Mouse (Mus musculus): Measurements from ENCODE around the gene Slc5a2.
A peak's percentile ranks its signal among the peaks of the same experiment; 100 is the strongest.

Gene Slc5a2

GRCm38 (mm10) chr7:128265411-128265810, at the start of gene Slc5a2:
Gene Slc5a2, plus strand, starts transcription at chr7:128265657.
- no peak for DNase-seq

DNA sequence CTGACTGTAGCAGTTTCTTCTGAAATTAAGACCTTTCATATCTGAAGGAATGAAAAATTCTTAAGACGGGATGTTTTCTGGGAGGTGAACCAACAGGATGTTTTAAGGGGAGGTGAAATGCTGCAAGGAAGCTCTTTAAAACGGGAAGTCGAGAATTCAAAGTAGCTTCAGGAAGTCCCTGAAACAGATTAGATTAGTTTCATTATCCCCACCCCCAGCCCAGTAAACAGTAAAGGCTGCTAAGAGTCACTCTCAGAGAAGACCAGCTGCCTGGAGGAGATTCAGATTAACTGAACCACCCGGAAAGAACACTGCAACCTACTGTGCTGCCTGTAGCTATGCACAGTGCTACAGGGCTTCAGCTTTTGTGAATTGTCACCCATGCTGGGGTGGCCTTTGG, 45.5 kb upstream of the Slc5a2 start:
- no peak for DNase-seq

DNA sequence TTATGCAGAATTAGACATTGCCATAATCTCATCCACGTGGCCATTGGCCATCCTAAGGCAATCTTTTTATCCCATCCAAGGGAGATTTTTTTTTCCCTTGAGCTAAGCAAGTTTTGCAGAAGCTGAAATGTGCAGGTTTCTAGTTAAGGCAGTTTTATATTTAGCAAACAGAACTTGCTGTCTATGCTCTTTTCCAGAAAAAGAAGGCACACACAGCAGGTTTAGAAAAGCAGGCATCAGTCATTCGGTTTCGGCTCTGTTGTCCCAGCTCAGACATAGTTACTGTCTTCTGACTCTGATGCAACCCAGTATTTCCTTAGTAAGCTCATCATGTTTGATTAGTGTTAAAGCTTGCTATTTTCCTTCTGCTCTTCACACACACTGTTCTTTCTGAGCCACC, 44.5 kb upstream of the Slc5a2 start:
- DNase-seq: no peak

- no peak for DNase-seq
Measured at GRCm38 (mm10) chr7:128231741-128232140, 33.7 kb upstream of the Slc5a2 start.

DNA sequence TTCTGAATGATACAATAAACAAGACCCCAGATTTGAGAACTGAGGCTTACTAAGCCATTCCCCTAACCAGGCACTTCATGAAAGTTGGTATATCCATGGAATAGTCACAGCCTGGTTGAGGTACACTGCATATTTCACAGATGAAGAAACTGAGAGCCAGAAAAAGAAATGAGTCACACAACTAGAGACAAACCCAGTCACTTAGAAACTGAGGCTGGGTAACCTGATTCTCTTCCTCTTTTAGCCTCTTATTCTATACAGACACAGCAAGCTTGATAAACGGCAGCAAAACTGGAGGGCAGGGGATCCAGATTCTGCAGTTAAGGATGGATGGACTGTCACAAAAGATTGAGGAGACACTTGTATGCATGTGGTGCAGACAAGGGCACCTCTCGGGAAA, 30.7 kb upstream of the Slc5a2 start:
- no peak for DNase-seq

- no peak for DNase-seq
Measured at GRCm38 (mm10) chr7:128235481-128235880, 30.0 kb upstream of the Slc5a2 start.

- DNase-seq: peak; percentile 14 to 22
Measured at GRCm38 (mm10) chr7:128236426-128236825, 29.0 kb upstream of the Slc5a2 start.

DNA sequence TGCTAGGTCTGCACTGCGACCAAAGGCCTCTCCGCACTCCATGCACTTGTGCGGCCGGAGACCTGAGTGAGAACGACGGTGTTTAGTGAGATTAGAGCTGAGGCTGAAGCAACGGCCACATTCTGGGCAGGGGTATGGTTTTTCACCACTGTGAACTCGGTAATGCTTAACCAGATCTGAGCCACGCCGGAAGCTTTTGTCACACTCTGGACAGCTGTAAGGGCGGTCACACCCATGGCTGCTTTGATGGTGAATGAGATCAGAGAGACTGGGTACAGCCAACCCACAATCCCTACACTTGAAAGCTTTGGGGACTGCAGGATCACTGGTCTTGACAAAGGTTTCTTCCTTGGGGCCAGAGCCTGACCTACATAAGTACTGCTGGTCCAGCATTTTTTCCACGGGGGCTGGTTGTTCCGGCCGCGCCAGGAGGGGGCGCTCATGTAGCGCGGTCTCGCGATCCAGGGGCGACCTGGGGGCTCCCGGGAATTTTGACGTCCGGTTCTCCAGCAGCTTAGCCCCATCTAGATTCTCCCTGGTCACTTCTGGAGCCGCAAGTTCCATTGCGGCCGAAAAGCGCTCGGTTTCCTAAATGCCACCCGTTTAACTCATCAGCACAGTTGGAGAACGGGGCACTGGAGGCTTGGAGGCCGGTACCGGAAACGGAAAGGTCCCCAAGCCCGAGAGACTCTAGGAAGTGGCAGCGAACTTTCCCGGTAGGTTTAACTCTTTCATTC, 28.4 kb upstream of the Slc5a2 start, which contains the start of gene Armc5:
Gene Armc5, plus strand, starts transcription at position 487 of the 737 bp plus-strand sequence.
- DNase-seq: peak; percentile 93 to 95

DNA sequence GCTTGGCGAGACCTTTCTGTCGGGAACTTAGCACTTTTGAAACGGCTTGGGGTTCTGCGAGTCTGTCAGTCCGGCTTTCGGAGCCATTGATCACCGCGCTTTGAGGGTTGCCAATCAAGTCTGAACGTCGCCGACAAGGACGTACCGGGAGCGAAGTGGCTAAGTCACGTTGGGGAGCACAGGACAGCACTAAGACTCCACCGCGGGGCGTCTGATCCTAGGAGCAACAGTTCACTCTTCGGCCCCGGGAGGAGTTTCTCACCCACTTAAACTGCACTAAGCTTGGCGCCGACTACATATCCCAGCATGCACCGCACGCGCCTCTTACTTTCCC, 27.9 kb upstream of the Slc5a2 start:
- DNase-seq: no peak

GRCm38 (mm10) chr7:128237927-128238778, 27.3 kb upstream of the Slc5a2 start, which contains the start of gene 9130023H24Rik:
Gene 9130023H24Rik, minus strand, starts transcription at chr7:128238031.
- DNase-seq: peak; percentile 100

GRCm38 (mm10) chr7:128238991-128239390, 26.5 kb upstream of the Slc5a2 start:
- peak; percentile 34 to 61 for DNase-seq

- DNase-seq: peak; percentile 43 to 67
Measured at GRCm38 (mm10) chr7:128240131-128240784, 25.2 kb upstream of the Slc5a2 start.

DNA sequence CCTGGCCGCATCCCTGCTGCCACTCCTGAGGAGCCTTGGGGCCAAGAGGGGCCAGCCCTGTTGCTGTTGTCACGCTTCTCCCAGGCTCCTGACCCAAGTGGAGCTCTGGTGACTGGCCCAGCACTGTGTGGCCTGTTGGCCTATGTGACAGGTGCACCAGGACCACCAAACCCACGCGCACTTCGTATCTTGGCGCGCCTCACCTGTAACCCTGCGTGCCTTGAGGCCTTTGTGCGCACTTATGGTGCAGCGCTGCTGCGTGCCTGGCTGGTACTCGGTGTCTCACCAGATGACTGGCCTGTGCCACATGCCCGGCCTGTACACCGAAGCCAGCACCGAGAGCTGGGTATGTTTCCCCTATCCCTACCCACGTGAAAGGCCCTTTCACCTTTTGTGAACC, 23.1 kb upstream of the Slc5a2 start:
- no peak for DNase-seq

DNA sequence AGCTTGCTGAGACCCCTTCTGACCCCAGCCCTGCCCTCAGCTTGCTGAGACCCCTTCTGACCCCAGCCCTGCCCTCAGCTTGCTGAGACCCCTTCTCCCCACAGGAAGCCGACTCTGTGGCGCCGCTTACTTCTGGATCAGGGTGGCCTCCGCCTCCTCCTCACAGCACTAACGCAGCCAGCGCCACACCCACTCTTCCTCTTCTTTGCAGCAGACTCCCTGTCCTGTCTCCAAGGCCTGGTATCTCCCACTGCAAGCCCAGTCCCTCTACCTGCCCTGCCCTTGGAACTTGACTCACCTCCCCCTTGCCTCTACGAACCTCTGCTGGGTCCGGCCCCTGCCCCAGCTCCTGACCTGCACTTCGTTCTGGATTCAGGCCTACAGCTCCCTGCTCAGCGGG, 21.5 kb upstream of the Slc5a2 start:
- DNase-seq: no peak

GRCm38 (mm10) chr7:128244410-128245025, 20.9 kb upstream of the Slc5a2 start:
- no peak for DNase-seq

DNA sequence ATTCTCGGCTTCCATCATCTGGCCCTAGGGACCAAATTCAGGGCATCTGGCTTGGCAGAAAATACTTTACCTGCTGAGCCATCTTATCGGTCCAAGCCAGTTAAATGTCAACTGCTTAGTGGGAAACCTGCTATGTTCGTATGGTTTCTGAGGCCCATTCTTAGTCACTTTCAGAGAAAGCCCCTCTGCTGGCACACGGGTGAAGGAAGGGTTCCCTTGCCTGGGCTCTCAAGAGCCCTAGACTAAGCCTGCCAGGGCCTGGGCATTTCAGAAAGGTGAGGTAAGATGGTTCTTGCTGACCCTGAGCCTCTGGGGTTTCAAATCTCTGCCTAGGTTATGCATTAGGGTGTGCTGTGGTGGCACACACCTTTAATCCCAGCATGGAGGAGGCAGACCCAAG, 19.9 kb upstream of the Slc5a2 start:
- DNase-seq: no peak

GRCm38 (mm10) chr7:128246496-128247391, 18.7 kb upstream of the Slc5a2 start, which contains the start of gene Tgfb1i1:
Gene Tgfb1i1, plus strand, starts transcription at chr7:128246812.
- DNase-seq: peak; percentile 60 to 63

- DNase-seq: peak; percentile 93 to 94
Measured at GRCm38 (mm10) chr7:128247443-128247842, 18.0 kb upstream of the Slc5a2 start.

DNA sequence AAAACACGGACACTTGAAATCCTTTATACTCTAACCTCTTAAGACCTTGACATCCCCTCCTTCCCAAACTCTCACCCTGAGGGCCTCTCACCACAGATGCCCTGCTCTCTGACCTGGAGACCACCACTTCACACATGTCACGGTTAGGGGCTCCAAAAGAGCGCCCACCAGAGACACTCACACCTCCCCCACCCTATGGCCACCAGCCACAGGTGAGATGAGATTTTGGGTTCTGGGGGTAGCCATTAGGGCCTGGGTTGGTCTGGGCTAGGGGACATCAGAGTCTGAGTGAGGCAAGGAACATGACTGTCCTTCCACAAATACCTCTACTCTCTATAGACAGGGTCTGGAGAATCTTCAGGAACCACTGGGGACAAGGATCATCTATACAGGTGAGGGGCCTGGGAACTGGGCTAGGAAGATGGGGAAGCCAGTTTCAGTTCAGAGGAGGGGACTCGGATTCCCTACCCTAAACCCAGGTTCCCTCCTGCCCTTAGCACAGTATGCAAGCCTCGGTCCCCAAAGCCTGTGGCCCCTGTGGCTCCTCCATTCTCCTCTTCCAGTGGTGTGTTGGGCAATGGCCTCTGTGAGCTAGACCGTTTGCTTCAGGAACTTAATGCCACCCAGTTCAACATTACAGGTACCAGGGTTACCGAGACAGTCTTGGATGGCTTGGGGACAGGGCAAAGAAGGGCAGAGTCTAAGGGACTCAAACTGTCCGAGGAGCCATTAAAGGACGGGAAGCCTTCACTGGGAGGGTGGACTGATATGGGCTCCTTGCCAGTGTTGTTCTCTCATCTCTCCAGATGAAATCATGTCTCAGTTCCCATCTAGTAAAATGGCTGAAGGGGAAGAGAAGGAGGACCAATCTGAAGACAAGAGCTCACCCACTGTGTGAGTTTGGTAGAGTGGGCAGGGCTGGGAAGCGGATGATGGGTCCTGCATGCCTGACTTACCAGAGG, 17.1 kb upstream of the Slc5a2 start:
- no peak for DNase-seq

DNA sequence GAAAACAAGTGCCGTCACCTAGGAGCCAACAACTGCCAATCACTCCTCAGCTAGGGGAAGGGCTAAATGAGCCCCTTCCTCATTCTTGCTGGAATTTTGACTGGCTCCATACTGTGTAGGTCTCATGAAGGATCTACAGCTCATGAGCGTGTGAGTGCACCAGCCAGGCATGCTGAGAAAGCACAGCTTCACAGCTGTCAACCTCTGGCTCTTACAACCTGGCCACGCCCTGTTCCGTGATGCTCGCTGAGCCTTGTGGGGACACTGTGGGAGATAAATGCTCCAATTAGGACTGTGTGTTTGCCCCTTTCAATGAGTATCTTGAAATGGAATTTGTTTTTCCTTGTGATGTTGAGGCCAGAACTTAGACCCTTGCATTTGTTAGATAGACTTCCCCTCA, 15.5 kb upstream of the Slc5a2 start:
- DNase-seq: no peak

- DNase-seq: peak; percentile 47 to 51
Measured at GRCm38 (mm10) chr7:128251946-128252345, 13.5 kb upstream of the Slc5a2 start.
